ENCODE assay signal across 19 mouse cellular contexts in genomic region chr12:21208172-21208795, GRCm38 (mm10).
DNase-seq lines count a peak whose midpoint lies in the region; ATAC-seq and TF ChIP-seq lines count a peak whose summit lies in the region.
"Had no signal": no experiment of that assay in that cellular context is flagged by ENCODE, and none has a peak within 500 bp of the region (broad histone marks: within the 10 kb centered on the region; RNA-seq: fewer than 3 reads in every experiment).

No protein-coding gene starts in this region.

- H3K4me3 ChIP-seq in liver, embryonic 13.5 days (replicated peaks) = no peak overlapping the region
- no peak overlapping the region for H3K4me3 ChIP-seq in liver, postnatal 0 days (ENCODE audit: low read depth, low read length)
- H3K4me3 ChIP-seq in megakaryocyte, embryonic 14.5 days (replicated peaks) = peak overlapping the region; percentile 82
- H3K4me3 ChIP-seq: embryonic facial prominence, embryonic 12.5 days; heart, embryonic 12.5 days; liver, embryonic 15.5 days; stomach, embryonic 15.5 days had no signal

- no peak for TF ChIP-seq CTCF in liver, postnatal 0 days (IDR thresholded peaks at IDR 0.05; ENCODE audit: low read depth)

- H3K4me2 ChIP-seq in liver, embryonic 13.5 days = no peak overlapping the region
- no peak overlapping the region for H3K4me2 ChIP-seq in liver, postnatal 0 days (ENCODE audit: low read depth, low read length)
- H3K4me2 ChIP-seq: embryonic facial prominence, embryonic 12.5 days; heart, embryonic 12.5 days; liver, embryonic 15.5 days; stomach, embryonic 15.5 days had no signal

- no peak overlapping the region for H3K9ac ChIP-seq in liver, embryonic 13.5 days
- H3K9ac ChIP-seq in liver, postnatal 0 days (replicated peaks) = no peak overlapping the region
- H3K9ac ChIP-seq: embryonic facial prominence, embryonic 12.5 days; heart, embryonic 12.5 days; liver, embryonic 15.5 days; stomach, embryonic 15.5 days had no signal

- peak overlapping the region; percentile 43 for H3K27ac ChIP-seq in liver, embryonic 13.5 days
- H3K27ac ChIP-seq in liver, postnatal 0 days (ENCODE audit: low read depth) = no peak overlapping the region
- H3K27ac ChIP-seq: embryonic facial prominence, embryonic 12.5 days; hindbrain, postnatal 0 days; liver, embryonic 15.5 days; stomach, embryonic 15.5 days had no signal

- 53% methylated on average over 11 of the region's 11 CpGs for WGBS in liver, embryonic 13.5 days (ENCODE audit: insufficient replicate concordance)
- 45% methylated on average over 11 of the region's 11 CpGs for WGBS in liver, postnatal 0 days (ENCODE audit: insufficient replicate concordance)

- no peak for ATAC-seq in liver, embryonic 13.5 days (ENCODE audit: low read depth)
- ATAC-seq in liver, postnatal 0 days = no peak; the same call in 1 of the 2 replicates
- no peak for ATAC-seq in erythroid progenitor cell, adult 5-6 weeks (replicated peaks; ENCODE audit: low FRiP score, poor library complexity, severe bottlenecking)
- ATAC-seq: hindbrain, postnatal 0 days had no signal

- H3K27me3 ChIP-seq in liver, embryonic 13.5 days = no peaks in the 10 kb centered on the region
- H3K27me3 ChIP-seq in liver, postnatal 0 days (ENCODE audit: insufficient read depth, low read length) = no peaks in the 10 kb centered on the region
- H3K27me3 ChIP-seq in megakaryocyte, embryonic 14.5 days (replicated peaks) = no peaks in the 10 kb centered on the region
- H3K27me3 ChIP-seq: embryonic facial prominence, embryonic 12.5 days; heart, embryonic 12.5 days; liver, embryonic 15.5 days; stomach, embryonic 15.5 days had no signal

- 0 out of 2 replicates have a peak, but pooled peaks cover 3% of the 10 kb centered on the region for H3K36me3 ChIP-seq in liver, embryonic 13.5 days
- H3K36me3 ChIP-seq in liver, postnatal 0 days (replicated peaks; ENCODE audit: insufficient read depth, low read length) = peaks cover 5% of the 10 kb centered on the region
- peaks cover 81% of the 10 kb centered on the region for H3K36me3 ChIP-seq in megakaryocyte, embryonic 14.5 days (replicated peaks; ENCODE audit: low read length)
- H3K36me3 ChIP-seq: liver, embryonic 15.5 days had no signal

- no peaks in the 10 kb centered on the region for H3K9me3 ChIP-seq in liver, embryonic 13.5 days (replicated peaks)
- H3K9me3 ChIP-seq in liver, postnatal 0 days (ENCODE audit: low read length) = no peaks in the 10 kb centered on the region
- no peaks in the 10 kb centered on the region for H3K9me3 ChIP-seq in megakaryocyte, embryonic 14.5 days
- H3K9me3 ChIP-seq: embryonic facial prominence, embryonic 12.5 days; heart, embryonic 12.5 days; liver, embryonic 15.5 days; stomach, embryonic 15.5 days had no signal

- peak; percentile 11 for DNase-seq in adrenal gland, postnatal 14 days
- no peak for DNase-seq in adrenal gland, postnatal 25 days
- DNase-seq in liver, embryonic 13.5 days = no peak
- DNase-seq in liver, postnatal 0 days = no peak
- DNase-seq in layer of hippocampus, postnatal 36 days = no peak
- DNase-seq in kidney, postnatal 25 days = no peak
- DNase-seq: adrenal gland, adult 8-10 months; cerebellum, adult 18-20 months; heart, postnatal 36 days; midbrain, embryonic 14.5 days; retina, postnatal 1 day; thymus, postnatal 14 days had no signal

- H3K4me1 ChIP-seq in liver, embryonic 13.5 days (replicated peaks) = peaks cover 53% of the 10 kb centered on the region
- peaks cover 9% of the 10 kb centered on the region for H3K4me1 ChIP-seq in liver, postnatal 0 days (ENCODE audit: insufficient read depth)
- peaks cover 90% of the 10 kb centered on the region for H3K4me1 ChIP-seq in megakaryocyte, embryonic 14.5 days

- TF ChIP-seq EP300 in liver, postnatal 0 days (IDR thresholded peaks at IDR 0.05; ENCODE audit: low read depth) = no peak
